ENCODE assay signal across 8 mouse cellular contexts in the genomic region with DNA sequence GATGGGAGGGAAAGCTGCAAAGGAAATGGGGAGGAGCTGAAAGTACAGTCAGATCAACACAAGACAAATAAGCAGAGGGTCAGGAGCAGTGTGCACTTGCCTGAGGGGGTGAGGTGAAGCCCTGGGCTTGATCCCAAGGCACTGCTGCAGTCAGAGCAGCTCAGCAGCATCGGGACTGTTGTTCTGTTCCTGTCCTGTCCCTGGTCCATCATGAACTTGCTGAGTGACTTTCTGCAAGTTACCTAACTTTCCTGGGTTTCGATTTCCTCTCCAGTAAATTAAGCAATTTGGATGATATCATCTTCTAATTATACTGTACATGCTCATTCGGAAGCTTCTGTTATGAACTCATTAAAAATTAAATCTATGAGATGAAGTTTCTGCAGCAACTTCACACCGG. TPM values are rescaled to one million over a fixed set of nuclear protein-coding genes. Genes with fewer than 3 reads are reported as not detected.
DNase-seq lines count a peak whose midpoint lies in the region; ATAC-seq lines count a peak whose summit lies in the region.

Gene H3f3b (minus strand): TSS at position 207 of the 400 bp plus-strand sequence.

- H3K27me3 ChIP-seq in neural tube, embryonic 11.5 days (ENCODE audit: control insufficient read depth, insufficient read depth, low read length) = no peaks in the 10 kb centered on the region
- no peaks in the 10 kb centered on the region for H3K27me3 ChIP-seq in embryonic facial prominence, embryonic 12.5 days
- no peaks in the 10 kb centered on the region for H3K27me3 ChIP-seq in heart, embryonic 12.5 days (replicated peaks)
- H3K27me3 ChIP-seq in midbrain, embryonic 16.5 days (ENCODE audit: control insufficient read depth, insufficient read depth, low read depth, low read length) = no peaks in the 10 kb centered on the region

- H3K36me3 ChIP-seq in neural tube, embryonic 11.5 days (ENCODE audit: control insufficient read depth, insufficient read depth, low read length) = no peaks in the 10 kb centered on the region
- no peaks in the 10 kb centered on the region for H3K36me3 ChIP-seq in embryonic facial prominence, embryonic 12.5 days
- H3K36me3 ChIP-seq in heart, embryonic 12.5 days = peaks cover 3% of the 10 kb centered on the region; the same call in 1 of the 2 replicates
- H3K36me3 ChIP-seq in midbrain, embryonic 16.5 days (ENCODE audit: control insufficient read depth, insufficient read depth, low read length) = no peaks in the 10 kb centered on the region

- H3K4me1 ChIP-seq in neural tube, embryonic 11.5 days (ENCODE audit: control insufficient read depth, insufficient read depth, low read length) = peaks cover 9% of the 10 kb centered on the region
- peaks cover 17% of the 10 kb centered on the region for H3K4me1 ChIP-seq in embryonic facial prominence, embryonic 12.5 days
- peaks cover 15% of the 10 kb centered on the region for H3K4me1 ChIP-seq in heart, embryonic 12.5 days (replicated peaks)
- peaks cover 14% of the 10 kb centered on the region for H3K4me1 ChIP-seq in midbrain, embryonic 16.5 days (ENCODE audit: control insufficient read depth, insufficient read depth, low read length)

- no peak within 1 kb of the TSS for H3K4me2 ChIP-seq in neural tube, embryonic 11.5 days (ENCODE audit: low read depth)
- H3K4me2 ChIP-seq in embryonic facial prominence, embryonic 12.5 days (replicated peaks) = no peak within 1 kb of the TSS
- H3K4me2 ChIP-seq in heart, embryonic 12.5 days = no peak within 1 kb of the TSS
- H3K4me2 ChIP-seq in midbrain, embryonic 16.5 days (ENCODE audit: low read length) = no peak within 1 kb of the TSS

- ATAC-seq in neural tube, embryonic 11.5 days (ENCODE audit: insufficient read depth, low FRiP score, low TSS enrichment) = no peak
- no peak for ATAC-seq in embryonic facial prominence, embryonic 12.5 days (ENCODE audit: insufficient number of reproducible peaks, insufficient read depth, low FRiP score, low TSS enrichment)
- no peak for ATAC-seq in heart, embryonic 12.5 days (ENCODE audit: insufficient number of reproducible peaks, low FRiP score)
- ATAC-seq in midbrain, embryonic 16.5 days = no peak

- WGBS in neural tube, embryonic 11.5 days = 83% methylated on average over 4 of the region's 4 CpGs
- 80% methylated on average over 4 of the region's 4 CpGs for WGBS in embryonic facial prominence, embryonic 12.5 days
- WGBS in heart, embryonic 12.5 days = 76% methylated on average over 4 of the region's 4 CpGs
- WGBS in midbrain, embryonic 16.5 days = 84% methylated on average over 4 of the region's 4 CpGs

- H3K9me3 ChIP-seq in neural tube, embryonic 11.5 days (ENCODE audit: control insufficient read depth, low read length) = no peaks in the 10 kb centered on the region
- H3K9me3 ChIP-seq in embryonic facial prominence, embryonic 12.5 days = no peaks in the 10 kb centered on the region
- no peaks in the 10 kb centered on the region for H3K9me3 ChIP-seq in heart, embryonic 12.5 days (replicated peaks)
- H3K9me3 ChIP-seq in midbrain, embryonic 16.5 days (replicated peaks; ENCODE audit: control insufficient read depth, low read length, poor library complexity, severe bottlenecking) = no peaks in the 10 kb centered on the region

- no peak for DNase-seq in neural tube, embryonic 11.5 days (ENCODE audit: low spot score)
- DNase-seq in neural tube, embryonic 10.5 days (ENCODE audit: extremely low spot score, low spot score) = no peak
- DNase-seq in left cerebral cortex, adult 8-10 months (ENCODE audit: low spot score in 2 of 2) = no peak
- no peak for DNase-seq in embryo, embryonic 9.5 days (ENCODE audit: extremely low spot score)
- DNase-seq in spleen, postnatal 14 days (ENCODE audit: low spot score in 2 of 2) = no peak

- H3K9ac ChIP-seq in neural tube, embryonic 11.5 days (ENCODE audit: low read length) = no peak within 1 kb of the TSS
- no peak within 1 kb of the TSS for H3K9ac ChIP-seq in embryonic facial prominence, embryonic 12.5 days
- no peak within 1 kb of the TSS for H3K9ac ChIP-seq in heart, embryonic 12.5 days
- no peak within 1 kb of the TSS for H3K9ac ChIP-seq in midbrain, embryonic 16.5 days (ENCODE audit: low read depth, low read length)

- no peak within 1 kb of the TSS for H3K27ac ChIP-seq in neural tube, embryonic 11.5 days (ENCODE audit: low read depth, low read length)
- H3K27ac ChIP-seq in embryonic facial prominence, embryonic 12.5 days = no peak within 1 kb of the TSS
- no peak within 1 kb of the TSS for H3K27ac ChIP-seq in heart, embryonic 12.5 days (ENCODE audit: poor library complexity, severe bottlenecking)
- H3K27ac ChIP-seq in midbrain, embryonic 16.5 days (ENCODE audit: low read length) = no peak within 1 kb of the TSS

- H3K4me3 ChIP-seq in neural tube, embryonic 11.5 days (ENCODE audit: low read depth, low read length) = no peak within 1 kb of the TSS
- no peak within 1 kb of the TSS for H3K4me3 ChIP-seq in embryonic facial prominence, embryonic 12.5 days
- no peak within 1 kb of the TSS for H3K4me3 ChIP-seq in heart, embryonic 12.5 days
- H3K4me3 ChIP-seq in midbrain, embryonic 16.5 days (ENCODE audit: low read depth, low read length) = no peak within 1 kb of the TSS

RNA-seq across cellular contexts. Expression of gene H3f3b, which starts in this region (rescaled TPM):
- polyA plus RNA-seq in neural tube, embryonic 11.5 days (2014; fragmentation: Nextera tagmentation; extraction: Ambion mirVana) = 1,827 and 1,865 TPM in 2 replicates
- polyA plus RNA-seq in embryonic facial prominence, embryonic 12.5 days (2016; fragmentation: Nextera tagmentation; extraction: Ambion mirVana) = 2,246 and 2,293 TPM in 2 replicates
- 742 and 759 TPM in 2 replicates for polyA plus RNA-seq in heart, embryonic 12.5 days (2016; fragmentation: Nextera tagmentation; extraction: Ambion mirVana)
- total RNA-seq in left cerebral cortex, adult 8-10 months (2022) = 100 to 1,000 TPM; 272 to 296 (median 284) TPM
- polyA plus RNA-seq in midbrain, embryonic 16.5 days (2015; fragmentation: Nextera tagmentation; extraction: Ambion mirVana) = 2,051 and 2,173 TPM in 2 replicates
